Mouse (Mus musculus): Measurements from ENCODE around the gene Usp47.

DNA sequence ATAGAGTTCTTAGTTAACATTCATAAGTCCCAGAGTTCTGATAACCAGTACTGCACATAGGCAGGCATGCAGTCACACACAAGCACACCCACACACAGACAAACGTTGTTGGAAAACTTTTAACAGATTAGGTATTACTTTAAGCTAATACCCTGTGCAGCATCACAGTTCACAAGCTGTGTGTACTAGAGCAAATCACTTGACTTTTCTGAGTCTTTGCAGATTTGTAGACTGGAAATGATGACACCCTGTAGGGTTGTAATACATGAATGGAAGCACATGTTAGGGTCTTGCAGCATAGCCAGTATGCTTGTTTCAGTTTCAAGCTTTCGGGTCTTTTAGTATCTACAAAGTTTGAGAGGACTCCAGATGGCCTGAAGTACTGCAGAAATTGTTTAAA lies 60.9 kb downstream of the Usp47 start:
- TF ChIP-seq CTCF (IDR thresholded peaks at IDR 0.05; ENCODE audit: extremely low read depth, insufficient read length, insufficient replicate concordance, low read depth, low read length) (no peak), POLR2A (IDR thresholded peaks at IDR 0.05; ENCODE audit: low read depth, low read length) (no peak)
